Mouse (Mus musculus): ENCODE data around the gene Gtf2a2.

DNA sequence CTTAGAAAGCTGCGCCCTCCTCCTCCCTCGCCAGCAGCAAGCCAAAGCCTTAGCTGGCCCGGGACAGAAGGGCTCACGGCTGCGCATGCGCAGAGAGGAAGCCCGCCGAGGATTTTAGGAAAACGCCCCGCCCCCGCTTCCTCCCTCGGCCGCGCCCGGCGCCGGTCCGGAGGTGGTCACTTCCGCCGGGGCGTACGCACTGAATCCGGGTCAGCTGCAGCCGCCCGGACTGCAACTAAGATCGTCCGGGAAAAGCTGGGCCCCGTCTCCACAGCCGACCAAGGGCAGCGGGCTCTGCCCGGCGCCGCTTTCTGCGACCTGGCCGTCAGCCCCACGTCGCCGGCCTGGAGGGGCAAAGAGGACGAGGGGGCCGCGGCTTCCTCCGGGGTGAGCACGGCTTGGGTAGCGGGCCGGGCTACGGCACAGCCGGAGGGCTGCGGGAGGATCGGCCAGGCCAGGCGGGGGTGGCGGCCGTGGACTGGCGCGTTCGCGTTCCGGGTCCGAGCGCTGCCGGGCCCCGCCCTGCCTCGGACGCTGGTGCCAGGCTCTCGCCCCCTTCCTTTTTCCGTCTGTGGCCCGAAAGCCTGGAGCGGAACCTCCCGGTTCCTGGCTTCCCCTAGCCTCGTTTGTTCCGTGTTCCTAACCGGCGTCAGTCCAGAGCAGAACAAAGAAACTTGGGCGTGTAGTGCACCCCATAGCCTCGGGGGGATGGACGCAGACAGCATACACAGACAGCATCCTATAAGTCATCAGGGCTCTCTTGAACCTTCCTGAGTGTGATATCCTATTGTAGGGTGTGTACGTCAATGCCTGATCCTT, 22.8 kb upstream of the Gtf2a2 start, which contains the start of gene Bnip2:
- TF ChIP-seq CTCF (IDR thresholded peaks at IDR 0.05; ENCODE audit: low read depth, low read length) = no peak
- 0 out of 2 replicates have a peak, but pooled peaks have one; percentile 23 for TF ChIP-seq EP300 (IDR thresholded peaks at IDR 0.05; ENCODE audit: insufficient read depth, low read depth, low read length)

Data from ES-Bruce4 (cell line).